Mouse (Mus musculus) ES-Bruce4 (cell line): ENCODE data around the gene Carf.

ENCODE experiments used
- CTCF ChIP-seq: IDR thresholded peaks from one replicate; pipeline ENCODE4 v1.8.1; 2011; ENCODE audit warnings: low read depth, low read length
- EP300 ChIP-seq: IDR thresholded peaks from 2 replicates; pipeline ENCODE4 v1.6.1; 2011; ENCODE audit warnings: low read depth, low read length; ENCODE audit not compliant: insufficient read depth
- POLR2A ChIP-seq: IDR thresholded peaks from one replicate; pipeline ENCODE4 v1.8.1; 2011; ENCODE audit warnings: low read length; ENCODE audit not compliant: insufficient read depth

DNA sequence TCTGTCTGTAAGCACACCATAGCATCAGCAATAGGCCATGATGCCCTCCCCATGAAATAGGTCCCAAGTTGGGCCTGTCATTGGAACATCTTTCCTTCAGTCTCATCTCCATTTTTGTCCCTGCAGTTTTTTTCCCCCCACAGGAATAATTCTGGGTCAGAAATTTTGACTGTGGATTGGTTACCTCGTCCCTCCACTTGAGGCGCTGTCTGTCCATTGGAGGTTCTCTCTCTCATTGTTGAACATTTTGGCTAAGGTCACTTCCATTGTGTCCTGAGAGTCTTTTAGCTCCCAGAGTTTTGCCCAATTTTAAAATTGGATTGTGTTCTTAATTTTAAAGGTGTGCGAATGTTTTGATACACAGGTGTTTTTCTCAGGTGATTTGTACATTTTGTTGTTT is 98.8 kb downstream of the Carf start:
- TF ChIP-seq CTCF = no peak
- no peak for TF ChIP-seq EP300
- no peak for TF ChIP-seq POLR2A
